Mouse (Mus musculus) liver, adult 10 weeks (tissue): ENCODE data around the gene Ugt1a10. TPM values are rescaled to one million over a fixed set of nuclear protein-coding genes. Genes with fewer than 3 reads are reported as not detected.

ENCODE experiments used
- polyA plus RNA-seq: library from polyadenylated mRNA; stranded (reverse); fragments of 350-450 nt; fragmentation: Illumina TruSeq; extraction: RNeasy Lipid Tissue Mini Kit (QIAGEN cat#74804); gene quantifications from one replicate; pipeline ENCODE4 v1.2.3, GENCODE M21; 2014; ENCODE audit warnings: low read depth, low replicate concordance

Ugt1a10 gene
- 6.3 TPM for polyA plus RNA-seq

DNA sequence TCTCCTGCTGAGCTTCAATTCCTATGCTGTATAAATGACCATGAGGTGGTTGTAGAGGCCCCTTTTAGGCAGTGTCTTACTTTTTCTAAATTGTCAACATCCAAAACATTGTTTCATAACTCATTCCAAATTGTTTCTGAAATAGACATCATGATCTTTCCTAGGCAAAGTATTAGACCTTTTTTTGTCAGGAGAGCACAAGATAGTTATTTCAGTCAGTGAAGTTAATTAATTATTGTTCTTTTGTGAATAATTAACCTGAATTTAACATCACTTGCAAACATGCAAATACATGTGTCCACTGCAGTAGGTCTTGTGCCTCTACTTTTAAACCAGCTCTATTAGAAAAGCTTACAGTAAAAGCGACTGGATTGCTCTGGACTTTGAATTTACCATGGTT lies at the start of gene Ugt1a10:
Gene Ugt1a10, plus strand, starts transcription at position 301 of the 400 bp plus-strand sequence.

DNA sequence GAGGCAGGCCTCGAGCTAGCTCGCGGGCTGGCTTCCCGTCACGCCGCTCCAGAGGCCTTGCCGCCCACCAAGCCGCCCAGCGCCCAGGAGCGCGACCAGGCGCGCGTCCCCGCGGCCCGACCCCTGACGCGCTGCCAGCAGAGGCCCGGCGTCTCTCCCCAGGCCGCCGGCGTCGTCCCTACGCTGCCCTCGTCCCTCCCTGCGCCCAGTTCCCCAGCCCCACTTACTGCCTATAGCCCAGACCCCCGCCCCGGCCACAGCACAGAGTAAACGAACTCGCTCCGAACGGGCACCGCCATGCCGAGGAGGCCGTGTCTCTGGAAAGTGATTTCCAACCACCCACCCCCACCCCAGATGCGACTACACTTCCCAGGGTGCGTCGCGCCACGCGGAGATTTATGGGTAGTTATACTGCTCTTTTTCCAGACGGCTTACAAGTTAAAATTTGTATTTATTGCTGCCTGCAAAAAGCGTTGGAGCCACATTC lies 46.9 kb upstream of the Ugt1a10 start, which contains the start of gene Usp40:
Gene Usp40, minus strand, starts transcription at position 341 of the 487 bp plus-strand sequence.

DNA sequence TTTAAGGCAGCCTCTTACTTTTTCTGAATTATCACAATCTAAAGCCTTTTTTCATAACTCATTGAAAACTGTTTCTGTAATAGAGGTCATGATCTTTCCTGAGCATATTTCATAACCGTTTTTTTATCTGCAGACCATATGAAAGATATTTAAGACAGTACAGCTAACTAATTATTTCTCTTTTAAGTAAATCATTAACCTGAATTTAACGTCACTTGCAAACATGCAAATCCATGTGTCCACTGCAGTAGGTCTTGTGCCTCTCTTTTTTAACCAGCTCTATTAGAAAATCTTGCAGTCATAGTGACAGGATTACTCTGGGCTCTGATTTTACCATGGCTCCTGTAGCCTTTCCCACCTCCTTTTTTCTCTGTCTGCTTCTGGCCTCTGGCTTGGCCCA lies 15.3 kb downstream of the Ugt1a10 start, which contains the start of gene Ugt1a9:
Gene Ugt1a9, plus strand, starts transcription at position 306 of the 400 bp plus-strand sequence.

DNA sequence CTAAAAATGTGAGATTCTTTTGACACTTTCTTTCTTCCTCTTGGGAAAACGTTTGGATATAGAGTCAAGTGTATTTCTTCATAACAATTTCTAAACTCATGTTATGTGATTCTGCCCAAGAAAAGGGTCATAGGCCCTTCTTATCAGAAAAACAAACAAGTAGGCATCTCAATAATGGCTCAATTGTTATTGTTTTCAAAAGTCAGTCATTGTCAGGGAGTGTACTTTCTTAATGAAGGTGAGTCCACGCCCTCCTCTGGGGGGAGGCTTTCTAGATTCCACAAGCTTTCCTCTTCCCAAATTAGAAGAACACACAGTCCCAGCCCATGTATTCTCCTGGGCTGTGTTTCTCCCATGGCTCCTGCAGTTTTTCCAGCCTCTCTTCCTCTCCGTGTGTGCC lies 32.3 kb downstream of the Ugt1a10 start, which contains the start of gene Ugt1a8:
Gene Ugt1a8, plus strand, starts transcription at position 301 of the 400 bp plus-strand sequence.

DNA sequence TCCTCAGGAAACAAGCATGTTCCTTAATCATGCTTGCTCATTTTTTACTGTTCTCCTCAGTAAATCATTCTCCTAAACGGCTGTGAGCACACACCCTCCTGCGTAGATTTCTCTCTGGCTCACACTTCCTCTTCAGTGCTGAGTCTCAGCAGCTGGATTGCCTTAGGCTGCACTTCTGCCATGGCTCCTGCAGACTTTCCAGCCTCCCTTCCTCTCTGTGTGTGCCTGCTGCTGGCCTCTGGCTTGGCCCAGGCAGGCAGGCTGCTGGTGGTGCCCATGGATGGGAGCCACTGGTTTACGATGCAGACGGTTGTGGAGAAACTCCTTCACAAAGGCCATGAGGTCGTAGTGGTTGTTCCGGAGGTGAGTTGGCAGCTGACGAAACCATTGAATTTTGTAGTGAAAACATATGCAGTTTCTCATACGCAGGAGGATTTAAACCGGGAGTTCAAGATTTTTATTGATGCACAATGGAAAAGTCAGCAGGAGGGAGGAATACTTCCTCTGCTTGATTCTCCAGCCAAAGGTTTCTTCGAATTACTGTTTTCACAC lies 39.8 kb downstream of the Ugt1a10 start, which contains the start of gene Ugt1a7c:
Gene Ugt1a7c, plus strand, starts transcription at position 122 of the 552 bp plus-strand sequence.

DNA sequence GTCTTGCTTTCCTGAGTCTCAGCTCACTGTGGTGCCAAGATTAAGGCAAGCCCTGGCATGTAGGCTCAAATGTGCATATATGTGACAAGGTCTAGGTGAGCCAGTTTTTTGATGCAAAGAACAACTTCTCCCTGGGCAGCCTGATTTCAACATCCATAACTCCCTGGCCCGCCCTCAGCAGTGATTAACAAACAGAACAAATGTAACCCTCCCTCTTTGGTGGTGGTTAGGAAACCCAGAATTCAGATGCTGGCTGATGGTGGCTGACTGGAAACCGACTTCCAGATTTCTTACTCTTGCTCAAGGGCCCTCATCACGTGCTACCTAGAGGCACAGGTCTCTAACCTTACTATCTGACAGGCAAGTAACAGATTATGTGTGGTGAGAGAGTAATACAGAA lies 47.8 kb downstream of the Ugt1a10 start, which contains the start of gene Ugt1a6b:
Gene Ugt1a6b, plus strand, starts transcription at position 234 of the 400 bp plus-strand sequence.

DNA sequence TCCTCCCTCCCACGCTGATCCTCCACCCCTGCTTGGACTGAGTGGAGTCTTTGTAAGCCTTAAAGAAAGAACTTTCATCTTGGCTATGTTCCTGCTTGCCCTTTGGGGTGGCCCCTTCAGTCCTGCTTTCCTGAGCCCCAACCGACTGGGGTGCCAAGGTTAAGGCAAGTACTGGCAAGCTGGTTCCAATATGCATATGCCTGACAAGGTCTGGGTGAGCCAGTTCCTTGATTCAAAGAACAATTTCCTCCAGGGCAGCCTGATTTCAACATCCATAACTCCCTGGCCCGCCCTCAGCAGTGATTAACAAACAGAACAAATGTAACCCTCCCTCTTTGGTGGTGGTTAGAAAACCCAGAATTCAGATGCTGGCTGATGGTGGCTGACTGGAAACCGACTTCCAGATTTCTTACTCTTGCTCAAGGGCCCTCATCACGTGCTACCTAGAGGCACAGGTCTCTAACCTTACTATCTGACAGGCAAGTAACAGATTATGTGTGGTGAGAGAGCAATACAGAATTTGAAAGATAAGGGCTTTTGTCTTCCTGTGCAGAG lies 79.3 kb downstream of the Ugt1a10 start, which contains the start of gene Ugt1a6a:
Gene Ugt1a6a, plus strand, starts transcription at position 353 of the 555 bp plus-strand sequence.

DNA sequence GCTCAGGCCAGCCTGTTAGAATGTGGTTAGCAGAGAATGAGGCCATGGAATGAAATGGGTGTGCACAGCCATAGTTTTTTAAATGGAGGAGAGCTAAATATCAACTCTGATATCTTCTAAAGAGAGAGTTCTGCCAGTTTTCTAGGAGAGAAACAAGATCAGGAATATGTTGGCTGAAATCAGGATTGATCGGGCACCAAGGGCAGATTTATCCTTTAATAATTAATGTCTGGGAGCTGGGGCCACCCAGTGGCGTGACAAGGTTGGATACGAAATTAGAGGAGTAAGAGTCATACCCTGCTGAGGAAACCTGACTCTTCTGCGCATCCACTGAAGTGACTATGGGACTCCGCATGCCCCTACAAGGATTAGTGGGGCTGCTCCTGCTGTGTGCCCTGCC lies 110.5 kb downstream of the Ugt1a10 start, which contains the start of gene Ugt1a5:
Gene Ugt1a5, plus strand, starts transcription at position 302 of the 400 bp plus-strand sequence.

DNA sequence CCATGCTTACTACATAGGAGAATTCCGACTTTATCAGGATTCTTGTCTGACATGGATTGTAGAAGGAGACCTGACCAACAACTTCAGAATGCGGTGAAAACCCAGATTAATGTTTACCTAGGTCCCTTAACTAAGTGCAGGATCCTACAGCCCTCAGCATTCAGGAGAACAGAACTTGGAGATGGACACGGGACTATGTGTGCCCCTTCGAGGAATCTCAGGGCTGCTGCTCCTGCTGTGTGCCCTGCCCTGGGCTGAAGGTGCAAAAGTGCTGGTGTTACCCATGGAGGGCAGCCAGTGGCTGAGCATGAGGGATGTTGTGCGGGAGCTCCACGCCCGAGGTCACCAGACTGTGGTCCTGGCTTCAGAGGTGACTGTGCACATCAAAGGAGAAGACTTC lies 145.3 kb downstream of the Ugt1a10 start, which contains the start of gene Ugt1a2:
Gene Ugt1a2, plus strand, starts transcription at position 146 of the 400 bp plus-strand sequence.

DNA sequence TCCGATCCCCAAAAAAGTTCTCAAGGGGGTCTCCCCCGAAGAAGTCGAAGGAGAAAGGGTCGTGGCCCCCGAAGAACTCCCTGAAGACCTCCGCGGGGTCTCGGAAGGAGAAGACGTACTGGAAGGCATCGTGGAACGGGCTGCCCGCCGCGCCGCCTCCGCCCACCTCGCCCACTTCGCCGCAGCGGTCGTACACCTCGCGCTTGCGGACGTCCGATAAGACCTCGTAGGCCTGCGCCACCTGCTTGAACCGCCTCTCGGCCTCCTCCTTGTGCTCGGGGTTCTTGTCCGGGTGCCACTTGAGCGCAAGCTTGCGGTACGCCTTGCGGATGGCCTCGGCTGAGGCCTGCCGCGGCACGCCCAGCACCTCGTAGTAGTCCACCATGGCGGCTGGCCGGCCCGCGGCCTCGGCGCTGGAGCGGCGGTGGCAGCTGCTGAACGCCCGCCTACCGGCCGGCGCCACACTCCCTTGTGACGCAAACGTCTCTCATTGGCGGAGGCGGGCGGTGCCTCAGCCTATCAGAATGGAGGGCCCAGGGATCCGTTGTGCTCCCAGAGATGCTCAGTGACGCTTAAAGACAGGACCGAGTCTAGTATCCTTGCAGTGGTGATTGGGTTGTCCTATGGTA lies 150.2 kb downstream of the Ugt1a10 start, which contains the start of gene Dnajb3:
Gene Dnajb3, minus strand, starts transcription at position 489 of the 629 bp plus-strand sequence.

DNA sequence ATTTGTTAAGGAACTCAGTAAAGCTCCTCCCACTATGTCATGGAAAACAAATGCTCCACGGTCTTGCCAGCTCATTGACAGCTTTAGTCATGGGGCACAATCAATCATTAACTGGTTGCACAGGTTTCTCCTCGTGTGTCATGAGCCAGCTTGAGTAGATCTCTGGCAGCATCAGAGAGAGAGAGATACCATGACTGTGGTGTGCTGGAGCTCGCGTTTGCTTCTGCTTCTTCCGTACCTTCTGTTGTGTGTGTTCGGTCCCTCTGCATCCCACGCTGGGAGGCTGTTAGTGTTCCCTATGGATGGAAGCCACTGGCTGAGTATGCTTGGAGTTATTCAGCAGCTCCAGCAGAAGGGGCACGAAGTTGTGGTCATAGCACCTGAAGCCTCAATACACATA lies 156.6 kb downstream of the Ugt1a10 start, which contains the start of gene Ugt1a1:
Gene Ugt1a1, plus strand, starts transcription at position 148 of the 400 bp plus-strand sequence.

DNA sequence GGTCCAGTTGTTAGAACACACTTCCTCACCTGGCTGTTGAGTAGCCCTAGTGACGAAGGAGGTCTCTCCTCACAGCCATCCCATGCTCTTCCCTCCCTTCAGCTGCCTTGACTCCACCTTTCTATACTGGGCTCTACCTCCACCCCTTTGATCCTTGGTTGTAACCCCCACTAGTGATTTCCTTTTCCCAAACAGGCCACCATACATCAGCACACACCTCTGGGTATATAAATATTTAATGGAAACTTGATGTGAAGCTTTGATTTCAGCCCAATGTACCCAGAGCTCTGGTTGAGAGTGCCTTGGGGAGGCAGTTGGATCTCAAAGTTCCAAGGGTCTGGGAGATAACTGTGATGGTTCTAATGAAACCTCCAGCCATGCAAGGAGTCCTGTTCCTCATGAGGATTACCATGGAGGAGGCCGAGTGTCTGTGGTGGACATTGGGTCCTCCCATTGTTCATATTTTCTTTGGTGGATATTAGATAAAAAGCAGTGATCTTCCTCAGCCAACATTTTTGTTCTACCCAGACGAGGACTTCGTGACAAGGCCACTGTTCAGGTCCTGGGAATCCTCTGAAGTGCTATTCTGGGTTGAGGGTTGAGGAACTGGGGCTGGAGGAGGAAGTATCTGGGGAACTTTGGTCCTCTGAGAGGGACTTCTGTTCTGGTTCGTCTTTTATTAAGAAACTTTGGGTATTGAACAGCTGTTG lies 171.6 kb downstream of the Ugt1a10 start, which contains the start of gene Mroh2a:
Gene Mroh2a, plus strand, starts transcription at position 317 of the 710 bp plus-strand sequence.

Other genes with a start within 250 kb of the Ugt1a10 start
- gene Dgkd, start 202.1 kb upstream of the Ugt1a10 start, polyA plus RNA-seq = 11.4 TPM
- 28.0 TPM for gene Usp40, start 46.8 kb upstream of the Ugt1a10 start, polyA plus RNA-seq
- gene Ugt1a9, start 15.4 kb downstream of the Ugt1a10 start, polyA plus RNA-seq = 437 TPM
- not detected for gene Ugt1a8, start 32.4 kb downstream of the Ugt1a10 start, polyA plus RNA-seq
- gene Ugt1a7c, start 39.7 kb downstream of the Ugt1a10 start, polyA plus RNA-seq = 38.6 TPM
- 92.8 TPM for gene Ugt1a6b, start 47.9 kb downstream of the Ugt1a10 start, polyA plus RNA-seq
- gene Ugt1a6a, start 79.4 kb downstream of the Ugt1a10 start, polyA plus RNA-seq = 60.2 TPM
- 306 TPM for gene Ugt1a5, start 110.6 kb downstream of the Ugt1a10 start, polyA plus RNA-seq
- gene Ugt1a2, start 145.2 kb downstream of the Ugt1a10 start, polyA plus RNA-seq = 0.42 TPM
- gene Dnajb3, start 150.4 kb downstream of the Ugt1a10 start, polyA plus RNA-seq = not detected
- gene Ugt1a1, start 156.6 kb downstream of the Ugt1a10 start, polyA plus RNA-seq = 891 TPM
- 0.42 TPM for gene Mroh2a, start 171.6 kb downstream of the Ugt1a10 start, polyA plus RNA-seq
- 44.3 TPM for gene Hjurp, start 222.2 kb downstream of the Ugt1a10 start, polyA plus RNA-seq
- gene Trpm8, start 222.3 kb downstream of the Ugt1a10 start, polyA plus RNA-seq = not detected